Mouse (Mus musculus): ENCODE results near the gene Disp1.

The Disp1 gene

DNA sequence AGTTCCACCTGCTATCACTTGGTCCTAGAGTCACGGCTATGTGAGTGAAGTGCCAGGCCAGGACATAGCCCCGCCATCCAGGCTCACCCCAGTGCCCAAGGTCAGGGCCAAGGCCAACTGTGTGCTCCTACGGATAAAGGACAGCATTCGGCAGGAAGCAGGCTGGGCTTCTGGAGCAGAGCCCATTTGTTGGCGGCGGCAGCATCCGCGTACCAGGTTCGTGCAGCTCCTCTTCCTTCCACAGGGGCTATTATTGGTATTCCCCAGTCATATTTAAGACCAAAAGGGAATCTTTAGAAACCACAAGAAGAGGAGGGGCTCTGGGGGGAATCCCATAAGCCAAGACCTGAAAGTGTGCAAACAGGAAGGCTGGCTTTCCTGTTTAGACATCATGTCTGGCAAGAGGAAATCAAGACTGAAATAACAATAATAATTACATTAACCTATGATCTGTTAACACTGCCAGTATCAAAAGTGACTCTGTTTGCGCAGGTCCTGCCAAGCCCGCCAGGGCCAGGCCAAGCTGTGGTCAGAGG lies 180.4 kb downstream of the Disp1 start:
- DNase-seq (ENCODE audit: low spot score in 2 of 2), result no peak

DNA sequence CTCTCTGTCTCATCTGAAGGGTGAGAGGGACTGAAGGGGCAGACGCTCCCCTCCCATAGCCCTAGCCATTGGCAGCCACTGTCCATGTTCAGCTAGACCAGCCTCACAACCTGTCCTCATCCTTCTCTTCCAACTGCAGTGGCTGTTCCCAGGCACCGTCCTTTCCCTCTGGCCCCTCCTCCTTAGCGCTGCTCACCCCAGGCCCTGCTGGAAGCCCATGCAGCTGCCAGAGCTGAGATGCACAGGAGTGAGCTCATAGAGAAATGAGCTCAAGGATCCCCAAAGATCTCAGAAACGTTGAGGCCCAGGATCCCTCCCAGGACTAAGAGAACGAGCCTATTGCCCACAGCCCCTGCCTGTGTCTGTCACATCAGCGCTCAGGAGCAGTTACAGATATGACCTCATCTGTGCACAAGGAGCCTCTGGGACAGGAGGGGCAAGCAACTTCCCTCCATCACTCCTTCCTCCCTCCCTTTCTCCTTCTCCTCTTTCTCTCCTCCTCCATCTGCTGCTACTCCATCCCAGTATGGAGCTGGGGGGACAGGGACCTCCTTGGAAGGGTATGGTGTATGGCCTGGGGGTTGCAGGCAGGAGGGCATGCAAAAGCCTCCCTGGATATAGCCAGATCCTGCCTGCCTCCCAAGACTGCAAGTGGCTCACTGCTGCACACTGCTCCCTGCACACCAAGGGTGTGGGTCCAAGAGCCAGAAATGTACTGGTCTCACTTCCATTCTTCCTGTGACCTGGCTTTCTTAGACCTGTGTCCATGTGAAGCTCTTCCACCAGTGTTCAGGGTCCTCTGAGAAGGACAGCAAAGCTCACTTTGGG lies 181.2 kb downstream of the Disp1 start:
- DNase-seq (ENCODE audit: low spot score in 2 of 2), result no peak

DNA sequence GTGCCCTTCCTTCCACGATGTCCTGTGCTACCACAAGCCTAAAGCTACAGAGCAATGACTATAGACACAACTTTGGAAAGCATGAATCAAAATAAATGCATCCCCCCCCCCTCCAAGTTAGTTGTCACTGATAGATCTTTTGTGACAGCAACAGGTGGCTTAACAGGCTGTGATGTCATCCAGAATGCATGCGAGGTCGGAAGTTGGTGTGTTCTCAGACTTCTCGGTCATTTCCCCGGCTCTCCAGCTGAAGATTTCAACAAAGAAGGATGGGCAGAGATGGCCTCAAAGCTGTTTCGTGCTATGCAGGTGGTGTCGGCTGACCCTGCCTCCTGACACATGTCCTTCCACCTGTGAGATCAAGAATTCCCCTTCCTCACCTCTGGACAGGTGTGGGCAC lies 181.9 kb downstream of the Disp1 start:
- no peak for DNase-seq (ENCODE audit: low spot score in 2 of 2)
